Mouse (Mus musculus) naive thymus-derived CD4-positive, alpha-beta T cell, adult 2 months (primary cell): Measurements from ENCODE around the gene Ric8a.
A peak's percentile ranks its signal among the peaks of the same experiment; 100 is the strongest.

ENCODE experiments used
- DNase-seq: peaks from one replicate; pipeline ENCODE4 v3.0.0-alpha.2; 2011; ENCODE audit warnings: low read depth

Gene Ric8a

GRCm38 (mm10) chr7:140846676-140847075 lies 10.1 kb upstream of the Ric8a start:
- no peak for DNase-seq

DNA sequence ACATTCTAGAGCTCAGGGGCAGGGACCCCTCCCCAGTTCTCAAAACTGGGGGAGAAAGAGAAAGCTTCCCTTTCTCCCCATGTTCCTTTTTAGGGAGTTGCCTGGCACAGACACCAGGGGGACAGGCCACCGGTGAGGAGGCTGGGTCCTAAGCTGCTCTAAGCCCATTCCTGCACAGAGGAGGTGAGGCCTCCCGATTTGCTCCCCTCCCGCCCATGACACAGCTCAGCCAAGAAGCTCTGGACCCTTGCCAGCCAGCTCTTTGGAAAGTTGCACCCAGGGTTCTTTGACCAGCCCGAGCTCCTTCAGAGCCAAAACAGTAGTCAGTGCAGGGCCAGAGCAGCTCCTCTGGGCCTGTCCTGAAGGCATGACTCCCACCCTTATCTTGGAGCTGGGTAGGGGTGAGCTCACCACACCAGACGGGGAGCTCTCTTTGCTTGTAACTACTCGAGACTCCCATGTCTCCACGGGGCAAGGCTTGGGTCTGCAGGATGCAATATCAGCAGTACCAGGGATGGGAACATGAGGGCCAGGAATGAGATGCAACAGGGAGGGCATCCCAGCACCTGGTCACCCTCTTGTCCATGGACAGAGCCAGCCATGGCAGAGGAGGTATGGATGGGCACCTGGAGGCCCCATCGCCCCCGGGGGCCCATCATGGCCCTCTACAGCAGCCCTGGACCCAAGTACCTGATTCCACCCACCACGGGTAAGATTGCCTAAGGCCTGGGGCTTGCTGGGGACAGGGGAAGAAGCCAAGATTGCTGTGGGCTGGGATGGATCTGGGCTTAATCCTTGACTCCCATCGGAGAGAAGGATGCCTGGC lies 8.8 kb upstream of the Ric8a start, which contains the start of gene Odf3:
Gene Odf3 (plus strand): TSS at position 51 of the 826 bp plus-strand sequence.
- no peak for DNase-seq

GRCm38 (mm10) chr7:140848591-140848990 lies 8.2 kb upstream of the Ric8a start:
- no peak for DNase-seq

GRCm38 (mm10) chr7:140851916-140852315 lies 4.8 kb upstream of the Ric8a start:
- DNase-seq: no peak

GRCm38 (mm10) chr7:140853386-140853785 lies 3.4 kb upstream of the Ric8a start:
- DNase-seq: no peak

- DNase-seq: no peak
Observed at GRCm38 (mm10) chr7:140854483-140854882, 2.3 kb upstream of the Ric8a start.

DNA sequence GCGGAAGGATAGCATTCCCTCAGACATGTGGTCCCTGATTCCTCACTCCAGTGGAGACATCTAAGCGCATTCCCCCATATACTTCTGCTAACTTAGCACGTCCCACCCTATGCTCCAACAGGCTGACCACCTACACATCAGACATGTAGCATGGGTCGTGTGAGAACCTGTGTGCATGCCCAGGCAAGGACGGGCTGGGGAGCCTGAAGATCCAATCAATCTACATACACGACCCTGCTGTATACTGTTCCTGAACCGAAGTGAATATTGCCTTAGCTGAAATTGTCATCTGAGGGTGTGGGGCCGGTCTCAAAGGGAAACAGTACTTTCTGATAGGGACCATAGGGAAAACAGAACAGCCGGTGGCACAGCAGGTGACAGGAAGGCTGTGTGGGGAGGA lies 1.6 kb upstream of the Ric8a start:
- no peak for DNase-seq

- peak; percentile 77 for DNase-seq
Observed at GRCm38 (mm10) chr7:140855860-140856784, 635 bp upstream of the Ric8a start, which contains the start of gene Gm45785. Gm45785 (minus strand) TSS chr7:140856331.

- peak; percentile 28 for DNase-seq
Observed at GRCm38 (mm10) chr7:140857550-140858505, 1.1 kb downstream of the Ric8a start, which contains the start of gene Bet1l. Bet1l (minus strand) TSS chr7:140857577.

DNA sequence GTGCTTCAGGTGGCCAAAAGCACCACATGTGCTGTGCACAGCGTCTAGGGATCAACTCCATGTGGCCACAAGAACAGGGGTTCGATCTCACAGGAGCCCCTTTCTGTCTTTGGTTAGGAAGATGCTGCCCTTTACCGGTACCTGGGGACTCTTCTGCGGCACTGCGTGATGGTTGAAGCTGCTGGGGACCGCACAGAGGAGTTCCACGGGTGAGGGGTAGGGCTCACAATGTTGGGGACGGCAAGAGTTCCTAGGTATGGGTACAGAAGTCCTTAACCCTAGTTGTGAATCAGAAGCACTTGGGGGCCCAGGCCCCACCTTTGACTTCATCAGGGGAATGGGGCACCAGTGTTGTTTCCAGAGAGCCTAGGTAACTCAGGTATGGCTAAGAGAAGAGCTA lies 2.0 kb downstream of the Ric8a start:
- no peak for DNase-seq

DNA sequence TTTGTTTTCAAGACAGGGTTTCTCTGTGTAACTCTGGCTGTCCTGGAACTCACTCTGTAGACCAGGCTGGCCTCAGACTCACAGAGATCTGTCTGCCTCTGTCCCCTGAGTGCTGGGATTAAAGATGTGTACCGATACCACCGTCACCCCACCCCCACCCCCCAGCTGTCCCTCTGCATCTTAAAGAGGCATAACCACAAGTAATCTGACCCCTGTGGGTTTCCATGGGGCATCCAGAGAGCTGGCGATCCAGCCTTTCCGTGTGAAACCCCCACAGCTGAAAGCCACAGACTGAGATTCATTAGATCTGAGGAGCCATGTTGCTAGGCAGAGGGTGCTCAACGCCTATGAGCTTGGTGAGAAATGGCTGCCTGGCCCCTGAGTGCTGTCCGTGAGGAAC lies 3.2 kb downstream of the Ric8a start:
- no peak for DNase-seq

DNA sequence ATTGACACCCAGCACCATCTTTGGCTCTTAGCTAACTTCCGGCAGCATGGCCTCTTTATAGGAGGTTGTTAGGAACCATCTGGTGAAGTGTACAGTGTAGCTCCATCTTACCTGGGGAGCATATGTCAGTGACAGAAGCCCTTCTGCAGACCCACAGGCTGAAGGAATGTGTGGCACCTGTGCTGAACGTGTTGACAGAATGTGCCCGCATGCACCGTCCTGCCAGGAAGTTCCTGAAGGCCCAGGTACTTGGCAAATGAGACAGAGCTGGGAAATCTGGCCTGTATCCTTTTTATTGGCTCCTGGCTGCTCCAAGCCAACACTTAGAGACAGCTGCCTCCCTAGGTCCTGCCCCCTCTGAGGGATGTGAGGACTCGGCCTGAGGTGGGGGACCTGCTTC lies 4.0 kb downstream of the Ric8a start:
- DNase-seq: no peak

DNA sequence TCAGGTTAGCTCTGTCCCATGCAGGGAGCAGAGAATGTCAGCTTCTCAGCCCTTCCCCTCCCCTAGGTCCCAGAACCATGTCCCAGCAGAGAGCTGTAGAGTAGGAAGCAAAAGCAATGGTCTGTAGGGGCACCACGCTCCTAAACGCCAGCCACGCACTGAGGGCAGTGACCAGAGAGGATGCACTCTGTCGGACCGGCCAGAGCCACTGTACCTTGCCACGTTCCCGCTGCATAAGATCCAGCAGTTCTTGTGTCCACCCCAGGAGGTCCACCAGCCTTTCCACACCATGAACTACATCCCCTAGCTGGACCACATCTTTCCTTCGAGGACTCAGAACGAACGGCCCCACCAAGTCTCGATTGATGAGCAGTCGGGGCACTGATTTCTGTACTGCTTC lies 8.0 kb downstream of the Ric8a start:
- DNase-seq: no peak

GRCm38 (mm10) chr7:140874224-140874623 lies 17.5 kb downstream of the Ric8a start:
- DNase-seq: no peak

GRCm38 (mm10) chr7:140877364-140877763 lies 20.6 kb downstream of the Ric8a start:
- DNase-seq: no peak

DNA sequence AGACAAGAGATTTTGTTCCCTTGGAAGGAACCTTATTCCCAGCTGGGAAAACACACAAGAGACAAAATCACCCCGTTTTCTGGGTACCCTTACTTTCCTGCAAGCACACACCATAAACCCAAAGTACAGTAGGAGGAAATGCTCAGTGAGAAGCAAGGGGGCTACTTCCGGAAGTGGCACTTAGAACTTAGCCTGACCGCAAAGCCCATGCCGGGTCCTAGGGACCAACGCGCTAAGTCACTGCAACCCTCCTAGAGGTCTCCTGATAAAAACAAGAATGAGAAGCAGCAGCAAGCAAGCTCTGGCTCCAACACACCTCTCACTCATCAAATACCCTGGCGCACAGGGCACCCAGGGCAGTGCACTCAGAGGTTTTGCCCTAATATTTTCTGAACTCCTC lies 22.6 kb downstream of the Ric8a start:
- DNase-seq: no peak

- DNase-seq: no peak
Observed at GRCm38 (mm10) chr7:140880419-140880818, 23.7 kb downstream of the Ric8a start.

DNA sequence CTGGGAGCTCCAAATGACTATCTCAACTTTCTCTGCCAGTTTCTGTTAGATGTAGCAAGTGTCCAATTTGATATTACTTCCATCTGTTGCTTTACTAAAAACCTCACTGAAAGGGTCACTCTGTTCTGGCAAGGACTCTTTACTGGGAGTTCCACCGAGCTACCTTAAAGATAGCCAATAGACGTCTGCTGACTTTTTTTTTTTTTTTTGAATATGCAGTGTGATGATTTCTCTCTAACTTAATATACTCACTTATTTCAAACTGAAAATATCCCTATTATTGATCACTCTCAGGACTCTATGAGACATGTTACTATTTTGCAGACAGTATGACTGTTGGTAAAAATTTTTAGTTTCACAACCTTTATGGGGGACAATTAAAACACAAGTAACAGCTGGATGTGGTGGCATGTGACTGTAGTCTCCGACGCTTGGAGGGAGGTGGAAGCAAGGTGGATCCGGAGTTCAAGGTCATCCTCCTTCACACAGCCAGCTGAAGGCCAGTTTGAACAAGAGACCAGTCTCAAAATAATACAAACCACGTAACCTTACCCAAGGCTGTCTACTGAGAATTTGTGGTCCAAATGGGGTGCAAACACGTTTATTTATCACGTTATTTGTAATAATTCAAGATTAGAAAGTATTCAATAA lies 24.2 kb downstream of the Ric8a start:
- DNase-seq: no peak

GRCm38 (mm10) chr7:140881696-140882468 lies 25.1 kb downstream of the Ric8a start, which contains the start of the genes Psmd13 and Sirt3:
Psmd13 (plus strand) TSS chr7:140881968.
Sirt3 (minus strand) TSS chr7:140882309.
- peak; percentile 94 for DNase-seq

- DNase-seq: no peak
Observed at GRCm38 (mm10) chr7:140882469-140882803, 25.7 kb downstream of the Ric8a start.
